Mouse (Mus musculus) lung, embryonic 16.5 days (tissue): ENCODE measurements around the gene Endog. TPM values are rescaled to one million over a fixed set of nuclear protein-coding genes. Genes with fewer than 3 reads are reported as not detected.
A peak's percentile ranks its signal among the peaks of the same experiment; 100 is the strongest.
"Not testable (repeated sequence)": the region's sequence is repeated elsewhere in the genome, so short reads cannot be mapped to it uniquely, and the experiment has no call there.

Experiments used
- ATAC-seq: fragments of 200-750 bp; cut with Nextera tagmentation; 2 replicates; pipeline ENCODE4 v1.8.0; 2017; ENCODE audit warnings: low read depth, mild to moderate bottlenecking, moderate library complexity
- H3K27ac ChIP-seq: fragments of 300-500 bp; sonication (generic); 2 replicates; pipeline ENCODE4 v1.5.1; 2014; ENCODE audit warnings: mild to moderate bottlenecking, control low read depth, low read length
- H3K27me3 ChIP-seq: fragments of 300-500 bp; sonication (generic); 2 replicates; pipeline ENCODE4 v1.6.1; 2014; ENCODE audit warnings: low read depth, low read length, mixed read lengths; ENCODE audit not compliant: control insufficient read depth, insufficient read depth
- H3K36me3 ChIP-seq: fragments of 300-500 bp; sonication (generic); 2 replicates; pipeline ENCODE4 v1.6.1; 2014; ENCODE audit warnings: low read length; ENCODE audit not compliant: control insufficient read depth, insufficient read depth
- H3K4me1 ChIP-seq: fragments of 300-500 bp; sonication (generic); replicated peaks from 2 replicates; pipeline ENCODE4 v1.6.1; 2014; ENCODE audit warnings: low read length, mixed read lengths; ENCODE audit not compliant: control insufficient read depth, insufficient read depth
- H3K4me2 ChIP-seq: fragments of 300-500 bp; sonication (generic); 2 replicates; pipeline ENCODE4 v1.6.1; 2014; ENCODE audit warnings: low read depth, low read length, control low read depth
- H3K4me3 ChIP-seq: fragments of 300-500 bp; sonication (generic); 2 replicates; pipeline ENCODE4 v1.5.1; 2014; ENCODE audit warnings: mild to moderate bottlenecking, low read length, control low read depth
- H3K9ac ChIP-seq: fragments of 300-500 bp; sonication (generic); 2 replicates; pipeline ENCODE4 v1.6.1; 2014; ENCODE audit warnings: low read length, control low read depth
- H3K9me3 ChIP-seq: fragments of 300-500 bp; sonication (generic); 2 replicates; pipeline ENCODE4 v1.6.1; 2016; ENCODE audit warnings: low read length; ENCODE audit not compliant: control insufficient read depth
- WGBS: fragments of 180-500 bp; shearing (Covaris S2); extraction: QIAGEN DNeasy Blood & Tissue Kit; methylation state at CpG from one replicate; pipeline ENCODE4 v1.1.7; 2014; 5-methylcytosine and 5-hydroxymethylcytosine counted together
- polyA plus RNA-seq: library from polyadenylated mRNA; unstranded; fragments of >200 nt; fragmentation: Nextera tagmentation; extraction: Ambion mirVana; gene quantifications from 2 replicates; pipeline ENCODE4 v1.2.1, GENCODE M21; 2015

Endog gene
- polyA plus RNA-seq: 12.0 and 13.3 TPM in 2 replicates

DNA sequence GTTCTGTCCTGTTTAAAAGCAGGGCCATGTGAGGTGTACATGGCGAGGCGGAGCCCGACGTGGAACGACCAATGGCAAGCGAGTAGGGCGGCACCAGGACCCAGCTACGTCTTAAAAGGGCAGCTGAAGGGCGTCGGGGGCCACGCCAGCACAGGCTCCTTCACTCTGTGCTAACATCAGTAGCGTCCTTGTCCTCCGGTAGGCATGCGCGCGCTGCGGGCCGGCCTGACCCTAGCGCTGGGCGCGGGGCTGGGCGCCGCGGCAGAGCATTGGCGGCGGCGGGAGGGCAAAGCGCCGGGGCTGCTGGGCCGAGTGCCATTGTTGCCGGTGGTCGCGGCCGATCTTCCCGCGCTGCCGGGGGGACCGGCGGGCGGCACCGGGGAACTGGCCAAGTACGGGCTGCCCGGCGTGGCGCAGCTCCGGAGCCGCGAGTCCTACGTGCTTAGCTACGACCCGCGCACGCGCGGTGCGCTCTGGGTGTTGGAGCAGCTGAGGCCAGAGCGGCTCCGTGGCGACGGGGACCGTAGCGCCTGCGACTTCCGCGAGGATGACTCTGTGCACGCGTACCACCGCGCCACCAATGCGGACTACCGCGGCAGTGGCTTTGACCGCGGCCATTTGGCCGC is at the start of gene Endog:
Endog (plus strand) TSS at position 123 of the 626 bp plus-strand sequence.
- Histone ChIP-seq H3K9ac (peak within 1 kb of the TSS; percentile 82), H3K27ac (peak within 1 kb of the TSS; percentile 88), H3K36me3 (peaks cover 29% of the 10 kb centered on the region), H3K4me1 (peaks cover 4% of the 10 kb centered on the region), H3K4me2 (peak within 1 kb of the TSS; percentile 97), H3K27me3 (no peaks in the 10 kb centered on the region), H3K4me3 (peak within 1 kb of the TSS; percentile 68), H3K9me3 (peaks cover 8% of the 10 kb centered on the region)
- WGBS: under 1% methylated on average over 67 of the region's 75 CpGs
- peak; percentile 95 for ATAC-seq

DNA sequence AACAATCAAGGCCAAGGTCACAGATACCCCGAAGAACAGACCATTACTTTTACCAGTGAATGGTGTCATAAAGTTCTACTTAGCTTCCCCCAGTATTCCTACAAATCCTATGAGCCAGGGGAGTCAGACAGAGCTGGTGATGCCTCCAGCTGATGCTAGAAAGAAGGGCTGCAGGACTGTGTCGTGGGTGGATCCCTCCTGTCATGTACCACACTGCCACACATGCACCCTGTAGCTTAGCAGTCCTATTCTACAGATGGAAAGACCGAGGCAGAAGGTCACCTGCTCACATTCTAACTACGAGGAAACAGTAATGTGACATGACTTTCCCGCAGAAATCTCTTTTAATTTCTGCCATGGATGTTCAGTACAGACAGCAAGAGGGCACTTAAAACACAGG is 48.5 kb upstream of the Endog start:
- peaks cover 17% of the 10 kb centered on the region for H3K4me1 ChIP-seq
- peak overlapping the region; percentile 92 for H3K9ac ChIP-seq
- no peak overlapping the region for H3K4me3 ChIP-seq
- 81% methylated on average over 5 of the region's 5 CpGs for WGBS
- H3K27ac ChIP-seq: no peak overlapping the region
- no peak for ATAC-seq
- H3K36me3 ChIP-seq: no peaks in the 10 kb centered on the region
- no peaks in the 10 kb centered on the region for H3K27me3 ChIP-seq
- no peaks in the 10 kb centered on the region for H3K9me3 ChIP-seq
- H3K4me2 ChIP-seq: 0 out of 2 replicates have a peak overlapping the region, but pooled peaks have one; percentile 80

DNA sequence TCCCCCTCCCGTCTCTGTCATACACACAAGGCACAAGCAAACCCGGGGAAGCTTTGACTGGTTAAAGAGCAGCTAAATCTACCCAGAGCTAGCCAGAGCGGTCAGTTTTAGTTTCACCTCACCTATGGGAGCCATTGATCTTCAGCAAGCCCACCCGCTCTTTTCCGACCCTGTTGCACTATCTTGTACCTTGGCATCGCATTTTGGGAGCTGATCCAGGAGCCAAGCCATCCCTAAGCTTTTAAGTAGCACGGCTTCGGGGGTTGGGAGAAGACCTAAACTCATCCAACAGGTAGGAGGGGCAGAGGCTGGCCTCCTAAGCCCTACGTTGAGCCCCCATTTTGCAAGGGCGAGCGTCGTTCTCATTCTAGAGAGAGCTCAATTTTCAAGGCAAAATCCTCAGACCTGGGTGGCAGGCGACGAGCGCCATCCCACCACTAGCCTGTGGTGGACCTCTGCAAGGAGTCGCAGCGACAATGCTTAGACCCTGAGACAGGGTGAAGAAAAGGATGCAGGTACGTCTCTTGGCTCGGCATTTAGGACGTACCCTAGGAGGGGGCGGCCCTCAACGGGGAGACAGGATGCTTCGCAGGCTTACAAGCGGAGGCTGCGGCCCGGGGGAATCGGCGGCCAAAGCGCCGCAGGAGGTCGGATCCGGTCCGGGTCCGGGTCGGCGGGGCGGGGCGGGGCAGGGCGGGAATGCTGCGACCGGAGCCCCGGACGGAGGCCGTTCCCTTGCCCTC is 47.4 kb upstream of the Endog start:
- ATAC-seq: peak; percentile 69; the same call in 1 of the 2 replicates
- Histone ChIP-seq H3K4me1 (peaks cover 17% of the 10 kb centered on the region), H3K27me3 (no peaks in the 10 kb centered on the region), H3K4me3 (peak overlapping the region; percentile 94), H3K9me3 (no peaks in the 10 kb centered on the region), H3K9ac (peak overlapping the region; percentile 92), H3K4me2 (peak overlapping the region; percentile 80), H3K27ac (peak overlapping the region; percentile 94), H3K36me3 (no peaks in the 10 kb centered on the region)
- 1% methylated on average over 33 of the region's 44 CpGs for WGBS

DNA sequence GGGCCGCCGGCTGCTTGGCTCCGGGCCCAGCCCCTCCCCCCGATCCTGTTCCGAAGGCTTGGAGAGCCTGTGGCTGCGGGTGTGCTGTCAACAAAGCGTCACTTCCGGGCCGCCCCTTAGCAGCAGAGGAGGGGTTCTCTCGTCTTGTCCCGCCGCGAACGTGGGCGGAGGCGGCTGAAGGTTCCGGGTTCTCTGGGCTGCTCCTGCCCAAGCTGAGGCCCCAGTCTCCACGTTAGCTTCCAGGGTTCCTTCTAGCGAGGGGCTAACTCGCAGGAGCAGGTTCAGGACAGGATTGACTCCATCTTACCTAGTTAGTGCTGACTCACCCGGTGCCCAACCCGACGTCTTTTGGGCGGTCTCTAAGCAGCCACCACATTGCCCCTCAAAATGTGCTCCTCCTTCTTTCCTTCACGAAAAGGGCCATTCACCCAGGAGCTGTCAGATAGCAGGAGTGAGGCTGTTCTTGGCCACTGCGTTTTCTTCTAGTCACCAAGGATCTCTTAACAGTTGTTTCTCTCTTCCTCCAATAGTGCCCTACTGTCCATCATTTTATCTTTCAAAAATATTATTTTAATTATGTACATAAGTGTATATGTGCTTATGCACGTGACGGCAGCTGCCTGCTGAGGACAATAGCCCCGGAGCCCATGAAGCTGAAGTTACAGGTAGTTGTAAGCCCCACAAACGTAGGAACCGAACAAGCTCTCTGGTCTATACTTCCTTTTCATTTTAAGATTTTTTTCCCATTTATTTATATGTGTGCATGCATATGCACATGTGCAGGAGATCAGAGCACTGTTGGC is 46.6 kb upstream of the Endog start, which contains the start of gene Zer1:
Zer1 (minus strand) TSS at position 114 of the 803 bp plus-strand sequence.
- Histone ChIP-seq H3K4me2 (peak within 1 kb of the TSS; percentile 80), H3K4me1 (peaks cover 17% of the 10 kb centered on the region), H3K9ac (peak within 1 kb of the TSS; percentile 92), H3K27ac (peak within 1 kb of the TSS; percentile 94), H3K4me3 (peak within 1 kb of the TSS; percentile 94), H3K36me3 (no peaks in the 10 kb centered on the region), H3K9me3 (no peaks in the 10 kb centered on the region), H3K27me3 (no peaks in the 10 kb centered on the region)
- 9% methylated on average over 31 of the region's 31 CpGs for WGBS
- ATAC-seq: peak; percentile 98

DNA sequence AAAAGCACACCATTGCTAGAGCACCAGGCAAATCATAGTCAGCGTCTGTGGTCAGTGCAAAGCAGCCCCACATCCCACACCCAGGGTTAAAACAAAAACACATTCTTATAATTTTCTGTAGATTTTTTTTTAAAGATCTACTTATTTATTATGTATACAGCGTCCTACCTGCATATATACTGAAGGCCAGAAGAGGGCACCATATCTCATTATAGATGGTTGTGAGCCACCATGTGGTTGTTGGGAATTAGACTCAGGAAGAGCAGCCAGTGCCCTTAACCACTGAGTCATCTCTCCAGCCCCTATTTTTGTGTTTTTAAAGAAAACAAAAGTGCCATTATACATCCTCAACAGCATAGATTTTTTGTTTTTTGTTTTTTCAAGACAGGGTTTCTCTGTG is 42.5 kb upstream of the Endog start:
- no peaks in the 10 kb centered on the region for H3K9me3 ChIP-seq
- 33% methylated on average over 2 of the region's 2 CpGs for WGBS
- no peak overlapping the region for H3K4me2 ChIP-seq
- H3K4me3 ChIP-seq: no peak overlapping the region
- no peak for ATAC-seq
- no peak overlapping the region for H3K9ac ChIP-seq
- H3K27me3 ChIP-seq: no peaks in the 10 kb centered on the region
- peaks cover 11% of the 10 kb centered on the region for H3K4me1 ChIP-seq
- H3K36me3 ChIP-seq: no peaks in the 10 kb centered on the region
- no peak overlapping the region for H3K27ac ChIP-seq

DNA sequence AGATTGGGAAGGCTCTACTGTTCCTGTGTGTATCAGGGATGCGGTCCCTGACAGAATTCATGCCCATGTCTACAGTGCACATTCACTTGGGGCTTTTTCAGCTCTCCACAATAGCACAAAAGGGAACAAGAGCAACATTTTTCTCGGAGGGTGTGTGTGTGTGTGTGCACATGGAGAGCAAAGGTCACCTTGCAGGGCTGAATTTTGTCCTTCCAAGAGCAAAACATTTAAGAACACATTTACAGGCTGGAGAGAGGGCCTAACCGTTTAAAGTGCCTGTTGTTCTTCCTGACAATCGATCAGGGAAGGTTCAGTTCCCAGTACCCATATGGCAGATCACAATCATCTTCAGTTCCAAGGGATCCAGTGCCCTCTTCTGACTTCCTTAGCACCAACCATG is 41.1 kb upstream of the Endog start:
- 70% methylated on average over 4 of the region's 4 CpGs for WGBS
- no peak overlapping the region for H3K4me2 ChIP-seq
- no peaks in the 10 kb centered on the region for H3K36me3 ChIP-seq
- ATAC-seq: no peak
- no peaks in the 10 kb centered on the region for H3K9me3 ChIP-seq
- H3K4me1 ChIP-seq: peaks cover 12% of the 10 kb centered on the region
- H3K9ac ChIP-seq: no peak overlapping the region
- H3K27me3 ChIP-seq: no peaks in the 10 kb centered on the region
- no peak overlapping the region for H3K4me3 ChIP-seq
- no peak overlapping the region for H3K27ac ChIP-seq

DNA sequence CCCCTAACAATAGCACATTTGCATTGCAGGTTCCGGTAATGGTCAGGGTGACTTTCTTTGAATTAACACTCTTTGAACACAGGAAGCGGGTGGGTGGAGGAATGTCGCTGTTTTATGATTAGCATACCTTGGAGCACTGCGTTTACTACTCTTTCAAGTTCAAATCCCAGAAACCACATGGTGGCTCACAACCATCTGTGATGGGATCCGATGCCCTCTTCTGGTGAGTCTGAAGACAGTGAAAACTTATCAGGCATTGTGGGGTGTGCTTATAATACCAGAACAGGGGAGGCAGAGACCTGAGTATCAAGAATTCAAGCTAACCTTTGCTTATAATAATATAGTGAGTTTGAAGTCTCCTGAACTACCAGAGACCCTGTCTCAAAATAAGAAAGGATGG is 40.1 kb upstream of the Endog start:
- not testable (repeated sequence) for H3K4me3 ChIP-seq, ATAC-seq, H3K27ac ChIP-seq, H3K27me3 ChIP-seq, H3K9ac ChIP-seq, H3K9me3 ChIP-seq, H3K36me3 ChIP-seq, H3K4me2 ChIP-seq
- H3K4me1 ChIP-seq: peaks cover 11% of the 10 kb centered on the region
- 54% methylated on average over 5 of the region's 5 CpGs for WGBS

DNA sequence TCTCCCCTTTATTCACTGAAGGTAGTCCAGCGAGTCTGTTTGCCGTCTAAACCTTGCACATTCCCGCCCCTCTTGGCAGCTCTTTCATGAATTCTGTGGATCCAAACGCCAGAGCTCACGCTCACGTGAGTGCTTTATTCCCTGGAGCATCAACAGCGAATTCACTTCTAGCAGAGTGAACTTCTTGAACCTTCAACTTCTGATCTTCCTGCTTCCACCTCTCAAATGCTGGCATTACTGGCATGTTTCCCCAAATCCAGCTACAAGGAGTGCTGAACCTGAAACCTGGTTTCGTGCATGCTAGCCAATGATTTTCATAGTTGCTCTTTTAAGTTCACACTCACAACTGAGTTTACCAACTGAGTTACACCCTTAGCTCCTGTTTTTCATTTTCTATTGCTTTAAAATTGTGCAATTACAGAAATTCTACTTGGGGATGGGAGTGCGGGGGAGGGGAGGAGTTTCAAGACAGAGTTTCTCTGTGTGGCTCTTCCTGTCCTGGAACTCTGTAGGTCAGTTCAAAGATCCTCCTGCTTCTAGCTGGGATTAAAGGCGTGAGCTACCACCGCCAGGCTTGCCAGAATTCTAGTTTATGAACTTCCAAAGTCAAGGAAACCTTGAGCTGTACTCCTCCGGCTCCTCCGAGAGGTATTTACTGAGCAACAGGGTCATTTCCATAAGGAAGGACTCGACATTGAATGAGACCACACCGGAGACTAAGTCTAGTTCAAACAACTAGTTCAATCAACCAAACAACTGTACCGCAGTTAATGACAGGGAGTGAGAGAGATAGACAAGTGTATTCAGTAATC is 38.3 kb upstream of the Endog start:
- Histone ChIP-seq H3K36me3 (peaks cover 10% of the 10 kb centered on the region), H3K4me3 (peak overlapping the region; percentile 97), H3K4me1 (peaks cover 11% of the 10 kb centered on the region), H3K27ac (peak overlapping the region; percentile 80), H3K27me3 (no peaks in the 10 kb centered on the region), H3K4me2 (peak overlapping the region; percentile 73), H3K9ac (peak overlapping the region; percentile 92), H3K9me3 (no peaks in the 10 kb centered on the region)
- WGBS: 17% methylated on average over 16 of the region's 16 CpGs
- peak; percentile 29; the same call in 1 of the 2 replicates for ATAC-seq
